Mouse (Mus musculus) ES-E14 (cell line): ENCODE measurements at regions not wholly inside any gene's neighbourhood (a gene's known extent, or its start where the extent isn't known, plus 50 kb on each side); places are given as distances from the start of the nearest gene placed in this dataset.

ENCODE experiments used
- CHD2 ChIP-seq: IDR thresholded peaks from 2 replicates; pipeline ENCODE4 v1.6.1; 2014; ENCODE audit warnings: mild to moderate bottlenecking, low read depth, low read length, inconsistent platforms
- HCFC1 ChIP-seq: IDR thresholded peaks from 2 replicates; pipeline ENCODE4 v1.6.1; 2012; ENCODE audit warnings: low read length, inconsistent platforms, borderline replicate concordance; ENCODE audit not compliant: insufficient read depth
- ZNF384 ChIP-seq: IDR thresholded peaks from 2 replicates; pipeline ENCODE4 v1.6.1; 2012; ENCODE audit warnings: low read depth, low read length, inconsistent platforms

GRCm38 (mm10) chr19:15057801-15058200, 459.9 kb upstream of the Tle4 start:
- TF ChIP-seq CHD2 (no peak), HCFC1 (no peak), ZNF384 (no peak)
